Mouse (Mus musculus) liver, embryonic 16.5 days (tissue): Measurements from ENCODE around the gene Kctd4. TPM values are rescaled to one million over a fixed set of nuclear protein-coding genes. Genes with fewer than 3 reads are reported as not detected.
A peak's percentile ranks its signal among the peaks of the same experiment; 100 is the strongest.

ENCODE experiments used
- ATAC-seq: fragments of 200-750 bp; cut with Nextera tagmentation; 2 replicates; pipeline ENCODE4 v1.8.0; 2017; ENCODE audit warnings: low read depth, mild to moderate bottlenecking, moderate number of reproducible peaks, moderate library complexity
- H3K27ac ChIP-seq: fragments of 300-500 bp; sonication (generic); 2 replicates; pipeline ENCODE4 v1.5.1; 2014; ENCODE audit warnings: mild to moderate bottlenecking, low read length
- H3K27me3 ChIP-seq: fragments of 300-500 bp; sonication (generic); 2 replicates; pipeline ENCODE4 v1.6.1; 2014; ENCODE audit warnings: low read depth, low read length, mixed read lengths; ENCODE audit not compliant: control insufficient read depth, insufficient read depth
- H3K36me3 ChIP-seq: fragments of 300-500 bp; sonication (generic); 2 replicates; pipeline ENCODE4 v1.6.1; 2014; ENCODE audit warnings: mild to moderate bottlenecking; ENCODE audit not compliant: control insufficient read depth, insufficient read depth
- H3K4me1 ChIP-seq: fragments of 300-500 bp; sonication (generic); 2 replicates; pipeline ENCODE4 v1.6.1; 2014; ENCODE audit warnings: low read depth, low read length, mixed read lengths; ENCODE audit not compliant: control insufficient read depth
- H3K4me2 ChIP-seq: fragments of 300-500 bp; sonication (generic); 2 replicates; pipeline ENCODE4 v1.6.1; 2014; ENCODE audit warnings: low read depth, low read length, mixed read lengths
- H3K4me3 ChIP-seq: fragments of 300-500 bp; sonication (generic); 2 replicates; pipeline ENCODE4 v1.5.1; 2014; ENCODE audit warnings: low read depth, mild to moderate bottlenecking, low read length
- H3K9ac ChIP-seq: fragments of 300-500 bp; sonication (generic); 2 replicates; pipeline ENCODE4 v1.6.1; 2014; ENCODE audit warnings: low read depth, low read length
- H3K9me3 ChIP-seq: fragments of 300-500 bp; sonication (generic); replicated peaks from 2 replicates; pipeline ENCODE4 v1.6.1; 2016; ENCODE audit warnings: low read length; ENCODE audit not compliant: control insufficient read depth
- WGBS: fragments of 180-500 bp; shearing (Covaris S2); extraction: QIAGEN DNeasy Blood & Tissue Kit; methylation state at CpG from one replicate; pipeline ENCODE4 v1.1.7; 2014; ENCODE audit not compliant: insufficient replicate concordance; 5-methylcytosine and 5-hydroxymethylcytosine counted together
- polyA plus RNA-seq: library from polyadenylated mRNA; unstranded; fragments of >200 nt; fragmentation: Nextera tagmentation; extraction: Ambion mirVana; gene quantifications from 2 replicates; pipeline ENCODE4 v1.2.1, GENCODE M21; 2015

Kctd4 gene
- polyA plus RNA-seq, 1 experiment from 2014 or later: 0.13 TPM

DNA sequence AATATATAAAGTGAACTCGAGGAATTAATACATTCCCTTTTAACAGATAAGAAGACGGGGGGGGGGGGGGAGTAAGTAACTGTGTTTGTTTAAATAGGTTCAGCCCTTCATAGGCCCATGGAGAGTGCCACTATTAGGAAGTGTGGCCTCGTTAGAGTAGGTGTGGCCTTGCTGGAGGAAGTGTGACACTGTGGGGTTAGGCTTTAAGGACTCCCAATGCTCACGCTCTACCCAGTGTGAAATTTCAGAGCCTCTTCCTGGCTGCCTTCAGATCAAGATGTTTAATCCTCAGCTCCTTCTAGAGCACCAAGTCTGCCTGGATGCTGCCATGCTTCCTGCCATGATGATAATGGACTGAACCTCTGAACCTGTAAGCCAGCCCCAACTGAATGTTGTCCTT lies 47.0 kb downstream of the Kctd4 start:
- WGBS: 33% methylated on average over 4 of the region's 4 CpGs
- Histone ChIP-seq H3K27me3 (no peaks in the 10 kb centered on the region), H3K9ac (no peak overlapping the region), H3K4me1 (no peaks in the 10 kb centered on the region), H3K27ac (no peak overlapping the region), H3K36me3 (no peaks in the 10 kb centered on the region), H3K4me3 (no peak overlapping the region), H3K4me2 (no peak overlapping the region), H3K9me3 (no peaks in the 10 kb centered on the region)
- no peak for ATAC-seq

DNA sequence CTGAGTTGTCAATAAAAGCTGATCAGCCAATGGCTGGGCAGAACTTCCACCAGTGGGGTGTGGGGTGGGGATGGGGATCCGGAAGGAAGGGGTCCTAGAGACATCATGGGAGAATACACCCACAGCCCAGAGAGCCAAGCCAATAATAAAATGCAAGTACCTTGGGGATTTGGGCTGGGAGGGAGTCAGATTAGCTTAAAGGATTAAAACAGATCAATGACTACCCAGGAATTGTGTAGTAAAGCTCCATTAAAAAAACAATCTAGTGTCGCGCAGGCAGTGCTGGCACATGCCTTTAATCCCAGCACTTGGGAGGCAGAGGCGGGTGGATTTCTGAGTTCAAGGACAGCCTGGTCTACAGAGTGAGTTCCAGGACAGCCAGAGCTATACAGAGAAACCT lies 50.2 kb downstream of the Kctd4 start:
- no peak overlapping the region for H3K9ac ChIP-seq
- no peaks in the 10 kb centered on the region for H3K36me3 ChIP-seq
- no peak overlapping the region for H3K4me2 ChIP-seq
- no peak for ATAC-seq
- WGBS: 71% methylated on average over 4 of the region's 4 CpGs
- no peak overlapping the region for H3K4me3 ChIP-seq
- H3K9me3 ChIP-seq: no peaks in the 10 kb centered on the region
- no peaks in the 10 kb centered on the region for H3K27me3 ChIP-seq
- no peak overlapping the region for H3K27ac ChIP-seq
- peaks cover 9% of the 10 kb centered on the region for H3K4me1 ChIP-seq

DNA sequence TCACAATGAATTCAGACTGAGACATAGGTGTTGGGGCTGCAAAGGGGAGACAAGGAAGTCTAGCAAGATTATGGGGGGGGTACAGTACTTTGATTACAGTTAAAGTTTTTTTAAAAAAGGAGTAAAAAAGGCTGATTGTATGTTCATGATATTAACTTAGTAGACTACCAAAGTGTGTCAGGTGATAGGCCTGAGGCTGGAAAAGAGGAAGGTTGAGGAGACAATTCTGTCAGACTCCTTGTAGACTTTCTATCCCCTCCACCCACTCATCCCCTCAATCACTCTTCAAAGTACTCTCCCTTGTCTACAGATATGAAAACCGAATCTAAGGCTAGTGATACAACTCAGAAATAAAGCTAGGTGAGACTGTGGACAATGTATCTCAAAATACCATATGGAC lies 53.4 kb downstream of the Kctd4 start:
- Histone ChIP-seq H3K27ac (no peak overlapping the region), H3K36me3 (no peaks in the 10 kb centered on the region), H3K27me3 (no peaks in the 10 kb centered on the region), H3K4me3 (no peak overlapping the region), H3K4me2 (no peak overlapping the region), H3K9me3 (no peaks in the 10 kb centered on the region), H3K4me1 (peaks cover 15% of the 10 kb centered on the region), H3K9ac (no peak overlapping the region)
- 64% methylated on average over 1 of the region's 1 CpGs for WGBS
- no peak for ATAC-seq

DNA sequence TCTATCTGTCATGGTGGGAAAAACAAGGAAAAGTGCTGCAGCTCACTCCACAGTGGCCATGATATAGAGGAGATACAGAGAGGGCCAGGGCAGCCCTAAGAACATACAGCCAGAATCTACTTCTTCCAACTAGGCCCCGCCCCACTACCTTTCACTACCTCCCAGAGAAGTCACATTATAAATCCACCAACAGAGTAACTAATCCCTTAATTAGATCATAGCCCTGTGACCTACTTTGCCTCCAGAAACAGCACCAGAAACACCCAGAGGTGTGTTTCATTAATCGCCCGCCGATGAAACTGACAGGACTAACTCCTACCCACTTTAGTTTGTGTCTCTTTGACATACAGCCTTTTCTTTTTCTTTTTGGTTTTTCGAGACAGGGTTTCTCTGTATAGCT lies 54.4 kb downstream of the Kctd4 start:
- 76% methylated on average over 5 of the region's 5 CpGs for WGBS
- ATAC-seq: no peak

DNA sequence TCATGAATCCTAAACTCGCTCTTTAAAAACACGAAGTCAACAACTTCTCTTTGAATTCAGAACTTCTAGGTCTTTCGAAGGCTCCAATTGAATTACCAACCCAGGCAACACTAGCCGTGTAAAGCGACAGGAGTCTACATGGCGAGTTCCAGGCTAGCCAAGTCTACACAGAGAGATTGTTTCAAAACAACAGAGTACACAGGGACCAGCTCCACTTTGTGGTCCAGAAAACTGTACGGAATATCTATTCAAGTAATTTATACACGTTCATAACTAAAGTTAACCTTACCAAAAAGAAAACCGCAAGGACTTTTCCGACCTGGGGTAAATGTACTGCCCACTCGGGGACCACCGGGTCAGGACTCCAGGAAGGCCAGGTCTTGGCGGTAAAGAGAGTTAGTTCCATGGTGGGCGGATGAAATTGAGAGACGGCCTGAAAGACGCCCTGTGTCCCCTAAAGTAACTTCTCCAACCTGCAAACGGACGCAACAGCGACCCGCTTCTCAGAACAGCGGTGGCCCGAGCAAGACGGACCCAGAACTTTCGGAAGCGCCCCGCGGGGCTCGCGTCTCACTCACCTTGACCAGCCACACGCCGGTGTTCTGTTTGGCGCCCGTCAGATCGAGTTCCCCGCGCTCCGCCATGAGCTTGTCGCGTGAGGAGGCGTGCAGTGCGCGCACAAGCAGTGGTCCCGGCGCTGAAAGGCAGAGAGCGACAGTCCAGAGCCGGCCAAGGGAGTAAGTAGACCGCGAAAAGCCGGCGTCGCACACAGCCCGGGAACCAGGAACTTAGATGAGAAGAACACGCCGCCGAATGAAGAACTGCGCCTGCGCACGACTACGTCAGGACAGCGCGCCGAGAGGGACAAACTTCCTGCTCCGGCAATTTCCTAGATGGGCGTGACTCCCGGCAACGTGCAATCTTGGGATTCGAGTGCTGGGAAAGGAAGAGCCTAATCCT lies 55.6 kb downstream of the Kctd4 start, which contains the start of gene Gtf2f2:
Gtf2f2 (minus strand) TSS at position 764 of the 960 bp plus-strand sequence.
- Histone ChIP-seq H3K9me3 (no peaks in the 10 kb centered on the region), H3K4me3 (peak within 1 kb of the TSS; percentile 88), H3K27ac (peak within 1 kb of the TSS; percentile 72), H3K36me3 (no peaks in the 10 kb centered on the region), H3K4me1 (peaks cover 15% of the 10 kb centered on the region), H3K4me2 (peak within 1 kb of the TSS; percentile 80), H3K27me3 (no peaks in the 10 kb centered on the region), H3K9ac (peak within 1 kb of the TSS; percentile 84)
- peak; percentile 90 for ATAC-seq
- WGBS: under 1% methylated on average over 67 of the region's 67 CpGs

More for the DNA sequence above, 54.4 kb downstream of the Kctd4 start:
- peak overlapping the region; percentile 88 for H3K4me3 ChIP-seq
- H3K36me3 ChIP-seq: no peaks in the 10 kb centered on the region
- H3K4me2 ChIP-seq: peak overlapping the region; percentile 80
- H3K9ac ChIP-seq: peak overlapping the region; percentile 84
- H3K27me3 ChIP-seq: no peaks in the 10 kb centered on the region
- no peaks in the 10 kb centered on the region for H3K9me3 ChIP-seq
- H3K27ac ChIP-seq: no peak overlapping the region
- H3K4me1 ChIP-seq: peaks cover 15% of the 10 kb centered on the region

DNA sequence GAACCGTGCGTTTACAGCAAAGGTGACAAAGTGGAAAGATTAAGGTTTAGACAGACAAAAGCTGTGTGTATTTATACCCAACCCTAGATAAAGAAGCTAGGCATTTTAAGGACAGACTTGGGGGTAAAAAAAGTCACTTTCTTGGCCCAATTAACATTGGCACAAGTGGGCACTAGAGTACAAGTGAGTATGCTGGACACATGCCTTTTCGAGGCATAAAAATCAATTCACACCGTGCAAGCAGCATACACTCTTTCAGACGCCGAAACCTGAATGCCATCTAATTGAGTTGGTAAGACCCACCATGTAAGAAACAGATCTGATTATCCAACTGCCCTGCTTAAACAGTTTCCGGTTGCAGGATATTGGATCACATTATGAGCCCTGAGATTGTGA lies 56.3 kb downstream of the Kctd4 start:
- Histone ChIP-seq H3K4me2 (peak overlapping the region; percentile 80), H3K27me3 (no peaks in the 10 kb centered on the region), H3K36me3 (no peaks in the 10 kb centered on the region), H3K4me3 (peak overlapping the region; percentile 88), H3K27ac (no peak overlapping the region), H3K9me3 (no peaks in the 10 kb centered on the region), H3K9ac (peak overlapping the region; percentile 84; the same call in 1 of the 2 replicates), H3K4me1 (peaks cover 15% of the 10 kb centered on the region)
- ATAC-seq: no peak
- 26% methylated on average over 7 of the region's 7 CpGs for WGBS

DNA sequence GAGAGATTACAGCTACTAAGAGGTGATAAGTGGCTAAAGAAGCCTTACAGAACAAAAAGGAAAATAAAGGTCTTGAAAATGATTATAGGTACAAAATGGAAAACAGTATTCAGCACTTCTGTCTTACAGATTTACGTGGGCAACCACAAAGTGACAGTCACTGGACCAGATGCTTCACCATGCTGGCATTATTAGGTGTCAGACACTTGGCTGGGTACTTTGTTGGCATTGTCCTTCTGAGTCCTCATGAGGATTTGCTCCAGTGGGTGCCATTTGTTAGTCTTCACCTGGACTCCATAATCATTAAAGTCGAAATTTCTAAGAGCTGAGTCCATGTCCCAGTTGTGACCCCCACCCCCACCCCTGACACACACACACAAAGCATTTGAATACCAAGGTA lies 59.5 kb downstream of the Kctd4 start:
- Histone ChIP-seq H3K4me2 (no peak overlapping the region), H3K27ac (no peak overlapping the region), H3K27me3 (no peaks in the 10 kb centered on the region), H3K36me3 (no peaks in the 10 kb centered on the region), H3K9ac (no peak overlapping the region), H3K9me3 (no peaks in the 10 kb centered on the region), H3K4me1 (peaks cover 9% of the 10 kb centered on the region), H3K4me3 (no peak overlapping the region)
- ATAC-seq: no peak
- 36% methylated on average over 2 of the region's 2 CpGs for WGBS

Other genes with a start within 250 kb of the Kctd4 start
- 6.4 and 7.0 TPM in 2 replicates for gene Cog3, start 200.5 kb upstream of the Kctd4 start, polyA plus RNA-seq
- 1.3 and 1.6 TPM in 2 replicates for gene Slc25a30, start 168.0 kb upstream of the Kctd4 start, polyA plus RNA-seq
- 462 and 509 TPM in 2 replicates for gene Tpt1, start 109.9 kb upstream of the Kctd4 start, polyA plus RNA-seq
- 15.4 and 16.9 TPM in 2 replicates for gene Gtf2f2, start 55.9 kb downstream of the Kctd4 start, polyA plus RNA-seq
- 4.5 and 4.6 TPM in 2 replicates for gene Gpalpp1, start 155.8 kb downstream of the Kctd4 start, polyA plus RNA-seq
- gene Nufip1, start 155.9 kb downstream of the Kctd4 start, polyA plus RNA-seq: 4.3 and 5.0 TPM in 2 replicates